Mouse (Mus musculus): ENCODE data around the gene Ccin. TPM values are rescaled to one million over a fixed set of nuclear protein-coding genes. Genes with fewer than 3 reads are reported as not detected.

The Ccin gene
- polyA plus RNA-seq, 1 experiment from 2014 or later = not detected

DNA sequence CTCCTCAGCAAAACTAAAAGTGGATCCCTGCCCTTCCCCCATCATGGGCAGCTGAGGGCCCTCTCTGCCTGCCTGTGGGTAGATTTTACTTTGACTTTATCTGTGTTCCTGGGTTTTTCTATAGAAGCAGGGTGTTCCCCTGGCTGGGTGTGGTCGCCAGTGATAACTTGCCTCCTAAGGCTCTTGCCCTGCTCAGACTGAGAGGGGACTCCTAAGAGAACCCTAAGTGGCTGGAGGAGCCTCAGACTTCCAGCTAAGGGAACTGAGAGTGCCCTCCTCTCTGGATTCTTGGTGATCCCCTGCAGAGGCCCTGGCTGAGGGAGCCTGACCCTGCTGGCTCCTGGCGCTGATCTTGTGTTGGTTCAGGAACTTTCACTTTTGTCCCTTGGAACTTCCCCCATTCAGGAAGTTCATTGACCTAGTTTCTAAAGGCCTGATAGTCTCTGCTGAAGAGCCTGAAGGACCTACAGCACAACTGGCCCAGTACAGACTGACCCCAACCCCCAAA is 18.9 kb upstream of the Ccin start:
- Histone ChIP-seq H3K4me3 (replicated peaks) (no peak overlapping the region), H3K4me1 (replicated peaks) (peaks cover 38% of the 10 kb centered on the region), H3K27me3 (no peaks in the 10 kb centered on the region), H3K9me3 (no peaks in the 10 kb centered on the region), H3K4me2 (no peak overlapping the region), H3K27ac (no peak overlapping the region), H3K36me3 (no peaks in the 10 kb centered on the region), H3K9ac (replicated peaks) (no peak overlapping the region)
- 58% methylated on average over 2 of the region's 2 CpGs for WGBS
- ATAC-seq (ENCODE audit: insufficient number of reproducible peaks, insufficient read depth, low FRiP score, low TSS enrichment, low read depth) = no peak

DNA sequence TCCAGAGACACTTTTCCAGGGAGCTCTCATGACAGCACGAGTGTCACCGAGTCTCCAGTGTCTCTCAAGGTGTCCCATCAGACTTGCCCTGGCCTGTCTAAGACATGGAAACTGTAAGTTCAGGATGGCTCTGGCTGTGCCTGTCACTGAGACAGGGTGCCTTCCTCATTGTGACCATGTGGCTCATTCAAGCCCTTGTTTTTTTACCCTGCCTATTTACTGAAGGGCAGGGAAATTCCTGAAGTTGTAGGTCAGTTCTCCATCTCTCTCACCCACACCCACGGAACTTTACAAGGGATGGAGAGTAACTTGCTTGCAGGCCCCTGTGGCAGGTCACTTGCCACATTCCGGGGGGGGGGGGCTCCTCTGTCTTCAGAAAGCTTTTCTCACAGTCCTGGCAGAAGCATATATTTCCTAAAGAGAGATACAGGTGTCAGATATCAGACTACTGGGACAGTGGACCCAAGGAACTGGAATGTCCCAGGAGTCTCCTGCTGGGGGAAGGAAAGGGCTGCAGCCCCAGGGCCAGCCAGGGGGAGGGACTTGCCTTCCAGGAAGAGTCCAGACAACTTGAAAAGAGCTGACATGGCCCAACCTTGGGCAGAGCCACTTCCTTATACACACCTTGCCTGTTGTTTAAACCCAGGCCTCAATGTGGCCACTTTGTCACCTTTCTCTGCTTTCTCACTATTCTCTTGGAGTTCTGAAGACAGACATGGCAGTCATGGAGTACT is 18.2 kb upstream of the Ccin start:
- 42% methylated on average over 4 of the region's 4 CpGs for WGBS
- no peak overlapping the region for H3K27ac ChIP-seq
- no peak overlapping the region for H3K4me2 ChIP-seq
- no peaks in the 10 kb centered on the region for H3K27me3 ChIP-seq
- no peak overlapping the region for H3K4me3 ChIP-seq (replicated peaks)
- no peaks in the 10 kb centered on the region for H3K9me3 ChIP-seq
- H3K36me3 ChIP-seq = peaks cover 2% of the 10 kb centered on the region; the same call in 1 of the 2 replicates
- peaks cover 34% of the 10 kb centered on the region for H3K4me1 ChIP-seq (replicated peaks)
- no peak overlapping the region for H3K9ac ChIP-seq (replicated peaks)
- no peak for ATAC-seq (ENCODE audit: insufficient number of reproducible peaks, insufficient read depth, low FRiP score, low TSS enrichment, low read depth)

DNA sequence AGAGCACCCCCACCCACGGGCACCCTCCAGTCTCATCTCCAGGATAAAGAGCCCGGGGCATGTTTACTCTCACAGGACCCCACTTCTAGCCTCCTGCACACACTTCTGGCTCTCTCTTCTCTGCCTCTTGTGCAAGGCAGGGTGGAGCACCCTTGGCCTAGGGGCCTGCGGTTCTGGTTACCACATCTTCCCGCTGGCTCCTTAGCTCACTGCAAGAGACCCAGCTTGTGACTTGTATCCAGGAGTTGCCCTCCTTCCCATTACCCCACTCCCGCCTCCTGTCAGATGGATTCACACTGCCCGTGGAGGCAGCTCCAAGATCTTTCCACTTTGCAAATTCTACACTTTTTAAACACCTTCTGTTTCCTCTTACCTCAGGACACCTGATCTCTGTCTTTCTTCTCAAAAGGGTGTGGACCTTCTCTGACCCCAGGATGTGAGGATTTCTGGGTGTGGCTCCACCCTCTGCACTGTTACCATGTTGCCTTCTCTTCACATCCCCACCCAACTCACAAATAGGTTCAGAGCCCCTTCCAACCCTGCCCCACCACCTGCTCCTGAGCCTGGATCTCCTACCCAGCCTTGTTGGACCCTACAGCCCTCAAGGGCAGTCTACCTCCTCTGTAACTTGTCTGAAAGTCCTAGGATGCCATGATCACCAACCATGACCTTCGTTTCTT is 17.3 kb upstream of the Ccin start:
- H3K4me3 ChIP-seq (replicated peaks) = no peak overlapping the region
- peaks cover 10% of the 10 kb centered on the region; the same call in 1 of the 2 replicates for H3K36me3 ChIP-seq
- no peaks in the 10 kb centered on the region for H3K27me3 ChIP-seq
- ATAC-seq (ENCODE audit: insufficient number of reproducible peaks, insufficient read depth, low FRiP score, low TSS enrichment, low read depth) = no peak
- WGBS = 79% methylated on average over 7 of the region's 7 CpGs
- H3K4me1 ChIP-seq (replicated peaks) = peaks cover 40% of the 10 kb centered on the region
- no peak overlapping the region for H3K9ac ChIP-seq (replicated peaks)
- H3K4me2 ChIP-seq = no peak overlapping the region
- H3K27ac ChIP-seq = no peak overlapping the region
- H3K9me3 ChIP-seq = no peaks in the 10 kb centered on the region

DNA sequence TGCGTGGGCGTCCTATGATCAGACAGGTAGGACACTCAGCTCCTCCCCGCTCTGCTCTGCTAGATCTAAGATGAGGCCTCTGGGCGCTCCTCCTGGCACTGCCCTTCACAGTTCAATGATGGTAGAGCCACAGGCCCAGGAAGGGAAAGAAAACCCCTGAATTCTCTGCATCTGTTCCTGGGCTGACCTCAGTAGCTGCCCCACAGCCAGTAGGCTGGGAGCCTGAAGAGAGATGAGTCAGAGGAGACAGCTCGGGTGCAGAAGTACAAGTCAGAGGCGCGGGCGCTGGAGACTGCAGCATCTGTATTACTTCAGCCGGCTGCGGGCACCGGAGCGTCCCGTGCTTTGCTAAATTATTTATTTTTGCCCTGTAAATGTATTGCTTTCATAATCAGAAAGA is 14.6 kb upstream of the Ccin start:
- 54% methylated on average over 13 of the region's 13 CpGs for WGBS
- Histone ChIP-seq H3K4me1 (replicated peaks) (peaks cover 55% of the 10 kb centered on the region), H3K27ac (peak overlapping the region; percentile 17; the same call in 1 of the 2 replicates), H3K27me3 (no peaks in the 10 kb centered on the region), H3K9ac (replicated peaks) (no peak overlapping the region), H3K9me3 (no peaks in the 10 kb centered on the region), H3K4me3 (replicated peaks) (no peak overlapping the region), H3K36me3 (peaks cover 13% of the 10 kb centered on the region; the same call in 1 of the 2 replicates), H3K4me2 (no peak overlapping the region)
- no peak for ATAC-seq (ENCODE audit: insufficient number of reproducible peaks, insufficient read depth, low FRiP score, low TSS enrichment, low read depth)

DNA sequence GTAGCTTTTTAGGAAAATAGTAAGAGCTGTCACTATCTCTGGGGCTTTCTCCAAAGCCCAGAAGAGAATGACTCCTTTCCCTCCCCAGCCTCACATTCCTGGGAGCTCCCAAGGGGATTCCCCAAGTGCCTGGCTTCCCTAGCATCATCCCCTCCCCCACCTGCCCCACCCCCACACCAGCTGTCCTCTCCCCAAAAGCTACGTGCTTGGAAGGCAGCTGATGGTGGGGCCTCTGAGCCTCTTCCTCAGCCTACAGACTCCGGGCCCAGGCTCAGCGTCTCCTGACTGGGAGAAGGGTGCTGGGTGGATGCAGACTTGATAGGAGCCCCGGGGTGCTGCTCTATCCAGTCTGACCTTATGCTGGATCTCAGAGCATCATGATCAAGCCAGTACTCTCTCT is 13.9 kb upstream of the Ccin start:
- no peaks in the 10 kb centered on the region for H3K27me3 ChIP-seq
- no peak overlapping the region for H3K4me3 ChIP-seq (replicated peaks)
- 21% methylated on average over 4 of the region's 4 CpGs for WGBS
- peaks cover 51% of the 10 kb centered on the region for H3K4me1 ChIP-seq (replicated peaks)
- no peak for ATAC-seq (ENCODE audit: insufficient number of reproducible peaks, insufficient read depth, low FRiP score, low TSS enrichment, low read depth)
- no peak overlapping the region for H3K4me2 ChIP-seq
- H3K27ac ChIP-seq = peak overlapping the region; percentile 45; the same call in 1 of the 2 replicates
- no peaks in the 10 kb centered on the region for H3K9me3 ChIP-seq
- H3K36me3 ChIP-seq = peaks cover 15% of the 10 kb centered on the region; the same call in 1 of the 2 replicates
- no peak overlapping the region for H3K9ac ChIP-seq (replicated peaks)

DNA sequence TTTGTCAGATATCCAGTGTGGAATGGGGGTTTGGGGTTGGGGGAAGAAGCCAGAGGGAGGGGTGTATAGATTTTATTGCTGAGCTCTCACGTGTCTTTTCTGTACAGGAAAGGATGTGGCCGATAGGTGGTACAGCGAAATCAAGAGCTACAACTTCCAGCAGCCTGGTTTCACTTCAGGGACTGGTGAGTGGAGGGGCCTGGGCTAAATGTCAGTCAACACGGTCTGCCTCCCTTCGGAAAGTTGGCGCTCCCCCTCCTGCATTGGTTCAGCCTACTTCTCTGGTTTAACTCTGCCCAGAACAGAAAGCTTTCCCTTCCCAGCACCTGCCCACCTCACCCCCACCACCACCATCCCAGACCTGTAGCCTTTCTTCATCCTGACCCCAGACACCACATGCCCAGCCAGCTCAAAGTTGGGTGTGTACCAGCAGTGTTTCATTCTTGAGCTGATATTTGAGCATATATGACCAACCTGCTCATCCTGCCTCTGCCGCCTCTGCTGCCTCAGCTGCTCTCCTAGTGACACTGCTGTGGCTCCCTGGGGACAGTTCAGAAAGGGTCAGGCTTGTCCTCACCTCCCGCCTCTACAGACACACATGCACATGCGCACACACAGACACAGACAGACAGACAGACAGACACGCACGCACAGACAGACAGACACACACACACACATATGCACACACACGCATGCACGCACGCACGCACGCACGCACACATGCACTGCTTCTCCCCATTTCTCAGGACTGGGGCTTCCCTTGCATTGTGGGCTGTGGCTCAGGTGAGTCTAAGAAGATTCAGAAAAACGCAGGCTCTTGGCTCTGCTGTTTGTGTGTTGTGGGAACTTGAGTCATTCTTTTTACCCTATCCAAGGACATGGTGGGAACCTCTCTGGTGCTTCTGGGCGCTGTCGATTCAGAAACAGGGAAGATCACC is 12.6 kb upstream of the Ccin start:
- WGBS = 85% methylated on average over 20 of the region's 20 CpGs
- no peak for ATAC-seq (ENCODE audit: insufficient number of reproducible peaks, insufficient read depth, low FRiP score, low TSS enrichment, low read depth)

DNA sequence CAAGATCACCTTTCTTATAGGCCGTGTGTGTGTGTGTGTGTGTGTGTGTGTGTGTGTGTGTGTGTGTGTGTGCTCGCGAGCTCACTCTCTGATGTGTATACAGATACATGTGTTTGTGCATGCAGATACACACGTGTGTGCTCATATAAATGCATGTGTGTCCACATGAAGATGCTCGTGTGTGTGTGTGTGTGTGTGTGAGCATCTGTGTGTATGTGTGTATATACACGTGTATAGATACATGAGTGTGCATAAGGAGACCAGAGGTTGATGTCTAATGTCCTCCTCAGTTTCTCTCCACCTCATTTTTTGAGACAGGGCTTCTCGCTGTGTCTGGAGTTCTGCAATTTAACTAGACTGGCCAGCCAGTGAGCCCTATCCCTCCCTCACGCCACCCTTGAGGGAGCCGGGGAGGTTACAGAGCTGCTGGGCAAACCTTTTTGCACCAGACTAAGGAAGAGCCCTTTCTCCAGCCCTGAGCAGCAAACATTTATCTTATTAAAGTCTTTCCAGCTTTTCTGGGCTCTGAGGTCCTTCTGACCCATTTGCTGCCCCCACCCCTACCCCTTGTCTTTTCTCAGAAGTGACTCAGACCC is 11.6 kb upstream of the Ccin start:
- no peak for ATAC-seq (ENCODE audit: insufficient number of reproducible peaks, insufficient read depth, low FRiP score, low TSS enrichment, low read depth)
- H3K9ac ChIP-seq (replicated peaks) = peak overlapping the region; percentile 24; the same call in 1 of the 2 replicates
- no peaks in the 10 kb centered on the region for H3K27me3 ChIP-seq

More for the DNA sequence above, 12.6 kb upstream of the Ccin start:
- no peaks in the 10 kb centered on the region for H3K9me3 ChIP-seq
- H3K4me2 ChIP-seq = no peak overlapping the region
- H3K27ac ChIP-seq = no peak overlapping the region
- H3K9ac ChIP-seq (replicated peaks) = no peak overlapping the region
- peaks cover 38% of the 10 kb centered on the region for H3K4me1 ChIP-seq (replicated peaks)
- H3K27me3 ChIP-seq = no peaks in the 10 kb centered on the region
- peaks cover 15% of the 10 kb centered on the region; the same call in 1 of the 2 replicates for H3K36me3 ChIP-seq
- H3K4me3 ChIP-seq (replicated peaks) = no peak overlapping the region

DNA sequence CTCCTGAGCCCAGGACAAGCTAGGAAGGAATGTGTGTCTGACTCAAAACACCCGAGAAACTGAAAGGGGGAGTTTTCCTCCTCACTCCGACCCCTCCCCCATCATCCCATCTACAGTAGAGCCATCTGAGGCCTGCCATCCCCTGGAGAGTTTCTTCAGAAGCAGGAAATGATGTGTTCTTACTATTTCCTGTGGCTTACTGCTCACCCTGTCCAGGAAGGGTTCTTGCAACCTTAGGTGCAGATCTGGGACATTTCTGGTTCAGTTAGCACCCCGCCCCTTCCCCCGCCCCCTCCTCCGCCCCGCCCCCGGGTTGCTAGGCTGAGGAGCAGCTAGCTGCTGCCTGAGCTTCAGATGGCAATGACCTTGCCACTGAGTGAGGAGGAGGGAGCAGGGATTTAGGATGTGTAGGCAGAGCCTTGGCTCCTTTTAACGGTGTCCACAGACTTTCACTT is 11.1 kb upstream of the Ccin start:
- H3K4me3 ChIP-seq (replicated peaks) = 0 out of 2 replicates have a peak overlapping the region, but pooled peaks have one; percentile 5
- H3K27me3 ChIP-seq = no peaks in the 10 kb centered on the region
- H3K36me3 ChIP-seq = peaks cover 15% of the 10 kb centered on the region; the same call in 1 of the 2 replicates
- H3K9ac ChIP-seq (replicated peaks) = peak overlapping the region; percentile 35; the same call in 1 of the 2 replicates
- H3K9me3 ChIP-seq = no peaks in the 10 kb centered on the region
- 4% methylated on average over 8 of the region's 8 CpGs for WGBS
- ATAC-seq (ENCODE audit: insufficient number of reproducible peaks, insufficient read depth, low FRiP score, low TSS enrichment, low read depth) = peak; percentile 66
- peak overlapping the region; percentile 39 for H3K4me2 ChIP-seq
- H3K4me1 ChIP-seq (replicated peaks) = peaks cover 35% of the 10 kb centered on the region
- peak overlapping the region; percentile 87 for H3K27ac ChIP-seq

More for the DNA sequence above, 11.6 kb upstream of the Ccin start:
- Histone ChIP-seq H3K27ac (peak overlapping the region; percentile 87), H3K4me1 (replicated peaks) (peaks cover 35% of the 10 kb centered on the region), H3K36me3 (peaks cover 15% of the 10 kb centered on the region; the same call in 1 of the 2 replicates), H3K4me2 (peak overlapping the region; percentile 39), H3K4me3 (replicated peaks) (no peak overlapping the region), H3K9me3 (no peaks in the 10 kb centered on the region)
- WGBS = 61% methylated on average over 9 of the region's 9 CpGs

DNA sequence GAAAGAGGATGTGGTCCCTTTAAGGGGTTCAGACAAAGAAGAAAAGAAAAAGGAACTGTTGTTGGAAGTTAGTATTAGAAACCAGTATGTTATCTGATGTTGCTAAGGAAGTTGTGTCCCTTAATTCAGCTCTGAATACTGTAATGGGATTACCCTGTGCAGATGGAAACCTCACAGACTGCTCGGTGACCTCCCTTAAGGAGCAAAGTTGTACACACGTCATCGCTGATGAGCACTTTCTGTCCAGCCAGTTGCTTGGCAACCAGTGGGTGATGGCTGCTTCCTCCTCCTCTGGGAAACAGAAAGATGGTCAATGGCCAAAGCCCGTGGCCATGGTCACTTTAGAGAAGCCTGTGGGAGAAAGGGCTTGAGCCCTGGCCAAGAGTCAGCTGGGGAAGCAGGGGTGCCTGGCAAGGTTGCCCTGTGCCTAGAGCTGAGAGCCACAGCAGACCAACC is 9.7 kb upstream of the Ccin start:
- Histone ChIP-seq H3K4me2 (no peak overlapping the region), H3K9ac (replicated peaks) (no peak overlapping the region), H3K4me3 (replicated peaks) (no peak overlapping the region), H3K36me3 (peaks cover 15% of the 10 kb centered on the region; the same call in 1 of the 2 replicates), H3K27ac (no peak overlapping the region), H3K4me1 (replicated peaks) (peaks cover 33% of the 10 kb centered on the region), H3K9me3 (no peaks in the 10 kb centered on the region), H3K27me3 (no peaks in the 10 kb centered on the region)
- no peak for ATAC-seq (ENCODE audit: insufficient number of reproducible peaks, insufficient read depth, low FRiP score, low TSS enrichment, low read depth)
- WGBS = 78% methylated on average over 4 of the region's 4 CpGs

DNA sequence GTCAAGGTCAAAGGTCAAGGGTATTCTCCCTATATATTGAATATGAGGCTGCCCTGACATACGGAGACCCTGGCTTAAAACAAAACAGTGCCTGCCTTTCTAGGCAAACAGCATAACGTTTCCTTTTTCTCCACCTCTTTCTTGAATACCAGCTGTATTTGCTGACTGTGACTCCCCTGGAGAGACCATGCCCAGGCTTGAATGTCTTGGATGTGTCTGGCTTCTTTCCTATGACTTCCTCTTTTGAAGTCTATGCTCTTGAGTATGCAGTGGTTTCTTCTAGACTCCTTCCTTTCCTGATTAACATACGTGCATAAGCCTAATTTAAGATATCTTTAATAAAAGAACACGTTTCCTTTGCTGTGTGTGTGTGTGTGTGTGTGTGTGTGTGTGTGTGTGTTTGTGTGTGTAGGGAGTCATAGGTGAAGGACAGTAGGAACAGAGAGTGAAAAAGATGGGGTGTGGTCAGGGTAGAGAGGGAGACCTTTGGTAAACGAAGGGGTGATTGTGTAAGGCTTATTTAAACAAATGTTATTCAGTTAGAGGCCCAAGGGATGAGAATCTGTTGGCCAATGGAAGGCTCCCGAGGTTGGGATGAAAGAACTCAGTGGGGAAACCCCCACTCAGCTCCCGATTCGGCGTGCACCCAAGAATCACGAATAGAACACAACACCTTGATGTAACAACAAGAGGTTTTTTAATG is 8.2 kb upstream of the Ccin start:
- Histone ChIP-seq H3K9ac (replicated peaks) (no peak overlapping the region), H3K36me3 (peaks cover 14% of the 10 kb centered on the region; the same call in 1 of the 2 replicates), H3K27ac (no peak overlapping the region), H3K27me3 (no peaks in the 10 kb centered on the region), H3K4me2 (no peak overlapping the region), H3K9me3 (no peaks in the 10 kb centered on the region), H3K4me3 (replicated peaks) (no peak overlapping the region), H3K4me1 (replicated peaks) (peaks cover 41% of the 10 kb centered on the region)
- 83% methylated on average over 10 of the region's 10 CpGs for WGBS
- no peak for ATAC-seq (ENCODE audit: insufficient number of reproducible peaks, insufficient read depth, low FRiP score, low TSS enrichment, low read depth)
